Mouse (Mus musculus) myocyte (in vitro differentiated cells): ENCODE data around the gene Gmds. TPM values are rescaled to one million over a fixed set of nuclear protein-coding genes. Genes with fewer than 3 reads are reported as not detected.

Source experiments
- H3K27me3 ChIP-seq: one replicate; pipeline ENCODE4 v1.6.1; 2011; ENCODE audit not compliant: control insufficient read depth, insufficient read depth, insufficient read length
- H3K36me3 ChIP-seq: one replicate; pipeline ENCODE4 v1.6.1; 2011; ENCODE audit not compliant: control insufficient read depth, insufficient read depth
- H3K4me2 ChIP-seq: one replicate; pipeline ENCODE4 v1.6.1; 2011; ENCODE audit warnings: low read depth, control low read depth
- H3K4me3 ChIP-seq: one replicate; pipeline ENCODE4 v1.5.1; 2011; ENCODE audit warnings: mild to moderate bottlenecking, control low read depth, moderate library complexity
- H3K79me2 ChIP-seq: one replicate; pipeline ENCODE4 v1.6.1; 2011; ENCODE audit not compliant: control insufficient read depth, insufficient read depth
- H3ac ChIP-seq: one replicate; pipeline ENCODE4 v1.6.1; 2011; ENCODE audit not compliant: control insufficient read depth, insufficient read length
- CEBPB ChIP-seq: IDR thresholded peaks from 2 replicates; pipeline ENCODE4 v1.6.1; 2011; ENCODE audit warnings: mild to moderate bottlenecking, moderate library complexity; ENCODE audit not compliant: poor library complexity, insufficient read depth, severe bottlenecking
- E2F4 ChIP-seq: IDR thresholded peaks from one replicate; pipeline ENCODE4 v1.6.1; 2011; ENCODE audit warnings: mild to moderate bottlenecking, control low read depth, moderate library complexity; ENCODE audit not compliant: insufficient read depth
- MAX ChIP-seq: IDR thresholded peaks from one replicate; pipeline ENCODE4 v1.6.1; 2011; ENCODE audit warnings: low read depth, mild to moderate bottlenecking, control low read depth
- MYOD1 ChIP-seq, 3 experiments: IDR thresholded peaks; one replicate each; pipeline ENCODE4 v1.6.1; 2011; ENCODE audit warnings: control low read depth in 2 of 3, low read depth in 2 of 3, mild to moderate bottlenecking in 2 of 3, moderate library complexity in 1 of 3; ENCODE audit not compliant: insufficient read length in 2 of 3, control insufficient read depth in 1 of 3
- MYOG ChIP-seq, 3 experiments: IDR thresholded peaks; one replicate each; pipeline ENCODE4 v1.6.1; 2011; ENCODE audit warnings: control low read depth in 2 of 3, low read depth in 2 of 3, mild to moderate bottlenecking in 2 of 3; ENCODE audit not compliant: insufficient read length in 2 of 3, control insufficient read depth in 1 of 3, insufficient read depth in 1 of 3
- POLR2A ChIP-seq: IDR thresholded peaks from one replicate; pipeline ENCODE4 v1.6.1; 2011; ENCODE audit warnings: low read depth, mild to moderate bottlenecking, control low read depth, moderate library complexity; ENCODE audit not compliant: insufficient read length
- POLR2AphosphoS2 ChIP-seq: IDR thresholded peaks from one replicate; pipeline ENCODE4 v1.6.1; 2011; ENCODE audit warnings: low read depth, control low read depth; ENCODE audit not compliant: insufficient read length
- REST ChIP-seq: IDR thresholded peaks from one replicate; pipeline ENCODE4 v1.6.1; 2011; ENCODE audit warnings: mild to moderate bottlenecking, control low read depth, moderate library complexity; ENCODE audit not compliant: insufficient read depth, insufficient read length
- SRF ChIP-seq: IDR thresholded peaks from one replicate; pipeline ENCODE4 v1.6.1; 2011; ENCODE audit warnings: low read depth; ENCODE audit not compliant: control insufficient read depth, insufficient read length
- TCF12 ChIP-seq: IDR thresholded peaks from one replicate; pipeline ENCODE4 v1.6.1; 2011; ENCODE audit warnings: mild to moderate bottlenecking, control low read depth; ENCODE audit not compliant: poor library complexity, insufficient read depth, severe bottlenecking
- TCF3 ChIP-seq: IDR thresholded peaks from one replicate; pipeline ENCODE4 v1.6.1; 2011; ENCODE audit warnings: low read depth, control low read depth; ENCODE audit not compliant: insufficient read length
- USF1 ChIP-seq: IDR thresholded peaks from one replicate; pipeline ENCODE4 v1.6.1; 2011; ENCODE audit warnings: low read depth, mild to moderate bottlenecking, control low read depth, moderate library complexity
- polyA plus RNA-seq: library from polyadenylated mRNA; unstranded; fragments of >200 nt; fragmentation: generic; extraction: Trizol; gene quantifications from one replicate; pipeline ENCODE4 v1.2.1, GENCODE M21; 2012; ENCODE audit warnings: missing spikeins

Gene Gmds
- polyA plus RNA-seq, 1 experiment = 13.1 TPM

GRCm38 (mm10) chr13:31974751-31975479 is 363.6 kb downstream of the Gmds start:
- no peak for TF ChIP-seq TCF12
- Histone ChIP-seq H3K36me3 (no peaks in the 10 kb centered on the region), H3K27me3 (no peaks in the 10 kb centered on the region), H3K4me2 (no peak overlapping the region), H3K79me2 (no peaks in the 10 kb centered on the region), H3K4me3 (no peak overlapping the region), H3ac (no peak overlapping the region)

GRCm38 (mm10) chr13:31971040-31971501 is 367.5 kb downstream of the Gmds start:
- no peaks in the 10 kb centered on the region for H3K36me3 ChIP-seq
- no peaks in the 10 kb centered on the region for H3K27me3 ChIP-seq
- H3K4me3 ChIP-seq = no peak overlapping the region
- no peak overlapping the region for H3ac ChIP-seq
- H3K4me2 ChIP-seq = no peak overlapping the region
- H3K79me2 ChIP-seq = no peaks in the 10 kb centered on the region
- TF ChIP-seq TCF3 (no peak), POLR2AphosphoS2 (no peak), USF1 (no peak), MYOG (IDR thresholded peaks at IDR 0.05; ENCODE audit: control insufficient read depth in 1 of 3, insufficient read depth in 1 of 3, insufficient read length in 2 of 3, low read depth in 2 of 3) (no peak), POLR2A (no peak), MYOD1 (IDR thresholded peaks at IDR 0.05; ENCODE audit: control insufficient read depth in 1 of 3, insufficient read length in 2 of 3, low read depth in 2 of 3) (no peak), MAX (no peak), REST (no peak), SRF (no peak), TCF12 (no peak), E2F4 (no peak), CEBPB (no peak)

DNA sequence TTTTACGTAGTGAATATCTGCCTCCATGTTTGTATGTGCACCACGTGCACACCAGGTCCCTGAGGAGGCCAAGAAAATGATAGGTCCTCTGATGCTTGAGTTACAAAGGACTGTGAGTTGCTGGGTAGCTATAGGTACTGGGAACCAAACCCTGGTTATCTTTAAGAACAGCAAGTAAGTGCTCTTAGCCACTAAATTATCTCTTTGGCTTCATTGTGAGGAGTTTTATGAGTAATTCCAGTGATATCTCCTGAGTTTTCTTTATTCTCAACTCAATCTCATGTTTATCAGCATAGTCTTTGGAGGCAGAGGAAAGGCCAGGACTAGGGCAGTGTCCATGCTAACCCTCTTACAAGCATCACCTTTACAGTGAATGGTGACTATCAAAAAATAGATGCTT is 370.3 kb downstream of the Gmds start:
- Histone ChIP-seq H3K79me2 (no peaks in the 10 kb centered on the region), H3K36me3 (no peaks in the 10 kb centered on the region), H3ac (no peak overlapping the region), H3K4me2 (no peak overlapping the region), H3K4me3 (no peak overlapping the region), H3K27me3 (no peaks in the 10 kb centered on the region)
- TF ChIP-seq MYOG (IDR thresholded peaks at IDR 0.05; ENCODE audit: control insufficient read depth in 1 of 3, insufficient read depth in 1 of 3, insufficient read length in 2 of 3, low read depth in 2 of 3) (no peak), SRF (no peak), E2F4 (no peak)

GRCm38 (mm10) chr13:31966931-31967532 is 371.5 kb downstream of the Gmds start:
- TF ChIP-seq MYOD1 (IDR thresholded peaks at IDR 0.05; ENCODE audit: control insufficient read depth in 1 of 3, insufficient read length in 2 of 3, low read depth in 2 of 3) = peak in 1 of 3 experiments; percentile 2
- peak; percentile 65 for TF ChIP-seq USF1
- no peak for TF ChIP-seq REST
- no peak for TF ChIP-seq SRF
- no peak for TF ChIP-seq POLR2AphosphoS2
- no peak for TF ChIP-seq E2F4
- peak; percentile 84 for TF ChIP-seq CEBPB
- TF ChIP-seq POLR2A = peak; percentile 23
- no peak overlapping the region for H3K4me3 ChIP-seq
- H3K27me3 ChIP-seq = no peaks in the 10 kb centered on the region
- no peaks in the 10 kb centered on the region for H3K79me2 ChIP-seq
- no peak overlapping the region for H3ac ChIP-seq
- peak overlapping the region; percentile 19 for H3K4me2 ChIP-seq
- no peaks in the 10 kb centered on the region for H3K36me3 ChIP-seq

DNA sequence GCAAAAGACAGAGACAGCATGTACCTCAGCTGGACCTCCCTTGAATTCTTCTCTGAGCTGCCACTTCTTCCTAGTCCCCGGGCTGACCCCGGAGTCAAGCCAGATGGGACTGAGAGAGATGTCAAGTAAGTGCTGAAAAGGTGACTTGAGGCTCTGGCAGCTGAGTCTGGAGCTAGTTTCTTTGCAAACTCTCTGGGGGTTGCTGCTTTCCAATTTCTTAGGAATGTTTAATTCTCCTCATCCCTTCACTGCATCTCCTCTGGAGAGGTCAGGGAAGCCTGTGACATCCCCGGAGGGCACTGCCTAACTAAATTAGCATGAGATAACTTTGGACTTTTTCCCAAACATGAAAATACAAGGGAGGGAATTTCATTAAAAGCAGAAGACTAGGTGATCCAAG is 378.0 kb downstream of the Gmds start:
- Histone ChIP-seq H3K27me3 (no peaks in the 10 kb centered on the region), H3K36me3 (no peaks in the 10 kb centered on the region), H3ac (no peak overlapping the region), H3K4me2 (no peak overlapping the region), H3K4me3 (no peak overlapping the region), H3K79me2 (no peaks in the 10 kb centered on the region)
- TF ChIP-seq REST (no peak), SRF (no peak), TCF3 (no peak), POLR2A (no peak), USF1 (no peak), MYOD1 (IDR thresholded peaks at IDR 0.05; ENCODE audit: control insufficient read depth in 1 of 3, insufficient read length in 2 of 3, low read depth in 2 of 3) (no peak), MYOG (IDR thresholded peaks at IDR 0.05; ENCODE audit: control insufficient read depth in 1 of 3, insufficient read depth in 1 of 3, insufficient read length in 2 of 3, low read depth in 2 of 3) (no peak), E2F4 (no peak), POLR2AphosphoS2 (no peak), TCF12 (no peak)
